ENCODE assay signal across 19 mouse cellular contexts in the genomic region with DNA sequence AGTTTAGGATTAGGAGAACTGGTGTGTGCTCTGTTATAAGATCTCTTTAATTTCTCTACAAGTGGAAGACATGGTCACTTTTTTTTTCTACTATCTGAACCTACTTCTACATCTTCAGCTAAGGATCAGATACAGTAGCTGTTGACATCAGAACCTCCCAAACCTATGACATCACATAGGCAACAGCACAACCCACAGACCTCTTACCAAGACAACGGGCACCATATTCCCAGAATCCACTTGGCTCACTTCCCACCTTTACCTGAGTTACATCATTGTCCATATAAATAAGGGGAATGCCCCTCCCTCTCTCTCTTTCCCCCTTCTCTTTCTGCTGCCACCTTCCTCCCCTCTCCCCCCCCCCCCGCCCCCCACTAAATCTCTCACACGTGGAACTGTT. TPM values are rescaled to one million over a fixed set of nuclear protein-coding genes. Genes with fewer than 3 reads are reported as not detected.
DNase-seq lines count a peak whose midpoint lies in the region; ATAC-seq lines count a peak whose summit lies in the region.
"Had no signal": no experiment of that assay in that cellular context is flagged by ENCODE, and none has a peak within 500 bp of the region (broad histone marks: within the 10 kb centered on the region; RNA-seq: fewer than 3 reads in every experiment).

No protein-coding gene starts in this region.

- H3K4me3 ChIP-seq in lung, embryonic 16.5 days (ENCODE audit: low read length) = no peak overlapping the region
- H3K4me3 ChIP-seq: forebrain, embryonic 10.5 days; forebrain, embryonic 13.5 days; hindbrain, embryonic 15.5 days had no signal

- WGBS in lung, embryonic 16.5 days = 63% methylated on average over 2 of the region's 3 CpGs

- H3K27me3 ChIP-seq in lung, embryonic 16.5 days (ENCODE audit: control insufficient read depth, insufficient read depth, low read depth, low read length) = no peaks in the 10 kb centered on the region
- H3K27me3 ChIP-seq: forebrain, embryonic 13.5 days; hindbrain, embryonic 15.5 days had no signal

- no peak overlapping the region for H3K4me2 ChIP-seq in lung, embryonic 16.5 days (ENCODE audit: low read depth, low read length)
- H3K4me2 ChIP-seq: forebrain, embryonic 13.5 days; heart, embryonic 11.5 days; hindbrain, embryonic 15.5 days had no signal

- H3K27ac ChIP-seq in lung, embryonic 16.5 days (ENCODE audit: low read length) = peak overlapping the region; percentile 82
- H3K27ac ChIP-seq: forebrain, embryonic 10.5 days; forebrain, embryonic 13.5 days; hindbrain, embryonic 15.5 days had no signal

- peaks cover 17% of the 10 kb centered on the region for H3K4me1 ChIP-seq in lung, embryonic 16.5 days (replicated peaks; ENCODE audit: control insufficient read depth, insufficient read depth, low read length)
- H3K4me1 ChIP-seq: forebrain, embryonic 13.5 days; hindbrain, embryonic 15.5 days had no signal

- no peaks in the 10 kb centered on the region for H3K36me3 ChIP-seq in lung, embryonic 16.5 days (ENCODE audit: control insufficient read depth, insufficient read depth, low read length)
- H3K36me3 ChIP-seq: forebrain, embryonic 10.5 days; hindbrain, embryonic 15.5 days had no signal

- peak overlapping the region; percentile 20; the same call in 1 of the 2 replicates for H3K9ac ChIP-seq in lung, embryonic 16.5 days (ENCODE audit: low read length)
- H3K9ac ChIP-seq: forebrain, embryonic 13.5 days; hindbrain, embryonic 15.5 days had no signal

- H3K9me3 ChIP-seq in lung, embryonic 16.5 days (ENCODE audit: control insufficient read depth, low read length) = no peaks in the 10 kb centered on the region
- H3K9me3 ChIP-seq: forebrain, embryonic 10.5 days; forebrain, embryonic 13.5 days; hindbrain, embryonic 15.5 days had no signal

- ATAC-seq in lung, embryonic 16.5 days (ENCODE audit: low read depth) = no peak
- ATAC-seq: forebrain, embryonic 13.5 days; forebrain, embryonic 16.5 days had no signal

- peak; percentile 64 for DNase-seq in heart, adult 11 months
- no peak for DNase-seq in heart, postnatal 4 days
- no peak for DNase-seq in lung, postnatal 10 days
- peak; percentile 40 for DNase-seq in ZHBTc4 (ENCODE audit: low read depth, low spot score)
- DNase-seq in cerebellum, adult 11 months = no peak
- no peak for DNase-seq in spleen, postnatal 10 days (ENCODE audit: low spot score in 2 of 2)
- DNase-seq: adrenal gland, adult 2 months; adrenal gland, postnatal 14 days; cerebellum, adult 18-20 months; cerebellum, adult 9-10 months; cerebellum, postnatal 14 days; gastrocnemius, postnatal 10 days; gastrocnemius, postnatal 36 days had no signal

RNA-seq across cellular contexts. Expression of a gene that starts 51.6 kb away (rescaled TPM):
- 100 to 1,000 TPM; 149 to 157 TPM for total RNA-seq in heart, postnatal 4 days (2021)
- polyA plus RNA-seq in lung, embryonic 16.5 days (2015; fragmentation: Nextera tagmentation; extraction: Ambion mirVana) = 38.3 and 47.4 TPM in 2 replicates

Comparison
In these comparisons a context has a peak if more than half of its experiments do, and no peak if none do; other contexts are left out.
1. DNase-seq: peak in heart, adult 11 months (single experiment) and ZHBTc4 (single experiment); none in heart, postnatal 4 days (single experiment), lung, postnatal 10 days (single experiment), cerebellum, adult 11 months (single experiment) and spleen, postnatal 10 days (0 of 2).